Mouse (Mus musculus) MEL (cell line): ENCODE data around the gene Slc22a23.

Experiments
- CHD2 ChIP-seq: IDR thresholded peaks from 2 replicates; pipeline ENCODE4 v1.6.1; 2011; ENCODE audit warnings: low read length, improper control_type of control experiment
- CTCF ChIP-seq, 3 experiments: IDR thresholded peaks in 2 of 3; conservative IDR thresholded peaks in 1 of 3; 2 replicates each; pipeline ENCODE4 v1.5.1; 2011 to 2012; ENCODE audit warnings: low read length in 3 of 3, low read depth in 2 of 3, mild to moderate bottlenecking in 2 of 3, improper control_type of control experiment in 1 of 3, inconsistent platforms in 1 of 3, mixed read lengths in 1 of 3, moderate library complexity in 1 of 3; ENCODE audit not compliant: control insufficient read depth in 1 of 3, insufficient read depth in 1 of 3, poor library complexity in 1 of 3, severe bottlenecking in 1 of 3
- E2F4 ChIP-seq: IDR thresholded peaks from 2 replicates; pipeline ENCODE4 v1.6.1; 2011; ENCODE audit warnings: low read depth, low read length, improper control_type of control experiment, borderline replicate concordance
- EP300 ChIP-seq, 2 experiments: IDR thresholded peaks; 2 replicates each; pipeline ENCODE4 v1.6.1; 2011; ENCODE audit warnings: improper control_type of control experiment in 2 of 2, low read length in 2 of 2, low read depth in 1 of 2, mild to moderate bottlenecking in 1 of 2
- MAFK ChIP-seq: IDR thresholded peaks from 2 replicates; pipeline ENCODE4 v1.6.1; 2011; ENCODE audit warnings: low read depth, mild to moderate bottlenecking, low read length, improper control_type of control experiment, borderline replicate concordance
- MAX ChIP-seq: IDR thresholded peaks from 2 replicates; pipeline ENCODE4 v1.6.1; 2011; ENCODE audit warnings: low read length, improper control_type of control experiment
- MXI1 ChIP-seq: IDR thresholded peaks from 2 replicates; pipeline ENCODE4 v1.6.1; 2011; ENCODE audit warnings: mild to moderate bottlenecking, low read depth, low read length, improper control_type of control experiment
- POLR2A ChIP-seq, 2 experiments: IDR thresholded peaks; 2 replicates each; pipeline ENCODE4 v1.6.1; 2011 to 2012; ENCODE audit warnings: low read length in 2 of 2, mild to moderate bottlenecking in 2 of 2, control low read depth in 1 of 2, improper control_type of control experiment in 1 of 2, low read depth in 1 of 2, moderate library complexity in 1 of 2; ENCODE audit not compliant: control insufficient read depth in 1 of 2, insufficient read depth in 1 of 2, poor library complexity in 1 of 2
- POLR2AphosphoS2 ChIP-seq: IDR thresholded peaks from 2 replicates; pipeline ENCODE4 v1.6.1; 2011; ENCODE audit warnings: low read length, improper control_type of control experiment
- SMC3 ChIP-seq: IDR thresholded peaks from 2 replicates; pipeline ENCODE4 v1.6.1; 2011; ENCODE audit warnings: low read depth, low read length, improper control_type of control experiment
- TAL1 ChIP-seq: IDR thresholded peaks from 2 replicates; pipeline ENCODE4 v1.6.1; 2012; ENCODE audit warnings: mild to moderate bottlenecking, inconsistent platforms, low read length, moderate library complexity, mixed read lengths
- USF2 ChIP-seq, 2 experiments: IDR thresholded peaks; 2 replicates each; pipeline ENCODE4 v1.6.1; 2011 to 2012; ENCODE audit warnings: improper control_type of control experiment in 2 of 2, low read length in 2 of 2, borderline replicate concordance in 1 of 2, inconsistent platforms in 1 of 2, low read depth in 1 of 2, mild to moderate bottlenecking in 1 of 2; ENCODE audit not compliant: insufficient read depth in 1 of 2

- TF ChIP-seq MAFK (no peak), POLR2A (IDR thresholded peaks at IDR 0.05; ENCODE audit: control insufficient read depth in 1 of 2, insufficient read depth in 1 of 2, low read depth in 1 of 2, low read length in 2 of 2, poor library complexity in 1 of 2) (no peak), CTCF (IDR thresholded peaks at IDR 0.05 in 2 of 3, conservative IDR thresholded peaks at IDR 0.05 in 1 of 3; ENCODE audit: control insufficient read depth in 1 of 3, insufficient read depth in 1 of 3, low read depth in 2 of 3, low read length in 3 of 3, poor library complexity in 1 of 3, severe bottlenecking in 1 of 3) (no peak), CHD2 (no peak), MAX (no peak), USF2 (IDR thresholded peaks at IDR 0.05; ENCODE audit: borderline replicate concordance in 1 of 2, insufficient read depth in 1 of 2, low read depth in 1 of 2, low read length in 2 of 2) (no peak), POLR2AphosphoS2 (no peak), E2F4 (no peak), TAL1 (no peak), SMC3 (no peak), EP300 (IDR thresholded peaks at IDR 0.05; ENCODE audit: low read depth in 1 of 2, low read length in 2 of 2) (no peak), MXI1 (no peak)
Observed at GRCm38 (mm10) chr13:34159926-34160325, 185.1 kb downstream of the Slc22a23 start.
